Mouse (Mus musculus): Measurements from ENCODE around the gene Mmp21.

DNA sequence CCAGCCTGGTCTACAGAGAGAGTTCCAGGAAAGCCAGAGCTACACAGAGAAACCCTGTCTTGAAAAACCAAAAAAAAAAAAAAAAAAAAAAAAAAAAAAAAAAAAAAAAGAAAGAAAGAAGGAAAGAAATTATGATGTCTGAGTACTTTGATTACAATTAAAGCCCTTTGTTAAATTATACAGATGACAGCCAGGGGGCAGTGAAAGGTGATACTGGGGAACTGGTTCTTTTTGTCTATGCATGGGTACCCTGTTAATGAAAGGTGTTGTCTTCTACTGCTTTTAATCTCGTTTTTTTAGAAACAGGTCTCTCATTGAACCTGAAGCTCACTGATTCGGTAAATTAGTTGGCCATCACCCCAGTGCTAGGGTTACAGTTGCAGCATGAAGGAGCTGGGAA lies 27.4 kb upstream of the Mmp21 start:
- TF ChIP-seq CTCF (IDR thresholded peaks at IDR 0.05; ENCODE audit: low read depth) = peak; percentile 41
- no peak for TF ChIP-seq EP300 (IDR thresholded peaks at IDR 0.05; ENCODE audit: low read depth)

Measured in liver, postnatal 0 days (tissue).